Mouse (Mus musculus) hindbrain, embryonic 14.5 days (tissue): ENCODE measurements around the gene Srebf2. TPM values are rescaled to one million over a fixed set of nuclear protein-coding genes. Genes with fewer than 3 reads are reported as not detected.

ENCODE experiments used
- ATAC-seq: fragments of 200-750 bp; cut with Nextera tagmentation; 2 replicates; pipeline ENCODE4 v1.8.0; 2017; ENCODE audit warnings: moderate number of reproducible peaks, mild to moderate bottlenecking, moderate TSS enrichment, moderate library complexity; ENCODE audit not compliant: low FRiP score
- DNase-seq: peaks from one replicate; pipeline ENCODE4 v3.0.0-alpha.2; 2015; ENCODE audit warnings: low spot score
- H3K27ac ChIP-seq: fragments of 300-500 bp; sonication (generic); 2 replicates; pipeline ENCODE4 v1.5.1; 2014; ENCODE audit warnings: mild to moderate bottlenecking, moderate library complexity
- H3K27me3 ChIP-seq: fragments of 300-500 bp; sonication (generic); 2 replicates; pipeline ENCODE4 v1.6.1; 2014; ENCODE audit warnings: mild to moderate bottlenecking, low read length, mixed read lengths; ENCODE audit not compliant: control insufficient read depth, insufficient read depth
- H3K36me3 ChIP-seq: fragments of 300-500 bp; sonication (generic); replicated peaks from 2 replicates; pipeline ENCODE4 v1.6.1; 2014; ENCODE audit not compliant: control insufficient read depth, insufficient read depth
- H3K4me1 ChIP-seq: fragments of 300-500 bp; sonication (generic); replicated peaks from 2 replicates; pipeline ENCODE4 v1.6.1; 2014; ENCODE audit warnings: antibody characterized with exemption, low read length, mixed read lengths; ENCODE audit not compliant: control insufficient read depth, insufficient read depth
- H3K4me2 ChIP-seq: fragments of 300-500 bp; sonication (generic); replicated peaks from 2 replicates; pipeline ENCODE4 v1.6.1; 2014; ENCODE audit warnings: mild to moderate bottlenecking, moderate library complexity
- H3K4me3 ChIP-seq: fragments of 300-500 bp; sonication (generic); replicated peaks from 2 replicates; pipeline ENCODE4 v1.5.1; 2014; ENCODE audit warnings: mild to moderate bottlenecking, low read length
- H3K9ac ChIP-seq: fragments of 300-500 bp; sonication (generic); 2 replicates; pipeline ENCODE4 v1.6.1; 2014
- H3K9me3 ChIP-seq: fragments of 300-500 bp; sonication (generic); 2 replicates; pipeline ENCODE4 v1.6.1; 2016; ENCODE audit warnings: low read length; ENCODE audit not compliant: control insufficient read depth
- WGBS: fragments of 180-500 bp; shearing (Covaris S2); extraction: QIAGEN DNeasy Blood & Tissue Kit; methylation state at CpG from one replicate; pipeline ENCODE4 v1.1.7; 2014; 5-methylcytosine and 5-hydroxymethylcytosine counted together
- polyA plus RNA-seq: library from polyadenylated mRNA; unstranded; fragments of >200 nt; fragmentation: Nextera tagmentation; extraction: Ambion mirVana; gene quantifications from 2 replicates; pipeline ENCODE4 v1.2.1, GENCODE M21; 2014

The Srebf2 gene
- polyA plus RNA-seq, 1 experiment from 2014 or later = 154 TPM

DNA sequence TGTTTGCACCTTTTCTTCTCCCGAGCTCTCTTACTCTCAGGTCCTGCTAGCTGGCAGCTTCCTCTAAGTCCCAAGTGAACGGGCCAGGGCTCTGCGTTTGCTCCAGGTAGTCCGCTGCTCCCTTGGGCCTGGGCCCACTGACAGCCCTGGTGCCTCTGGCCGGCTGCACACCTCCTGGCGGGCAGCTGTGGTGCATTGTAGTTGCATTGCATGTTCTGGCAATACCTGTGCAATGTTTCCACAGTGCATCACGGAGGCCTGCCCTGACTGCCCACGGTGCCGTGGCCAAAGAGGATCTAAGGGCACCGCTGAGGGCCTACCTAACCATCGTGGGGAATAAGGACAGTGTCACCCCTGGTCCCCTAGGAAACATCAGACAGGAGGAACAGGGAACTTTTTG lies 51.0 kb downstream of the Srebf2 start:
- 96% methylated on average over 11 of the region's 11 CpGs for WGBS
- ATAC-seq = no peak
- no peaks in the 10 kb centered on the region for H3K9me3 ChIP-seq
- no peak overlapping the region for H3K9ac ChIP-seq
- no peaks in the 10 kb centered on the region for H3K4me1 ChIP-seq
- H3K36me3 ChIP-seq = peaks cover 99% of the 10 kb centered on the region
- DNase-seq = no peak
- no peak overlapping the region for H3K27ac ChIP-seq
- H3K4me2 ChIP-seq = no peak overlapping the region
- no peaks in the 10 kb centered on the region for H3K27me3 ChIP-seq
- H3K4me3 ChIP-seq = no peak overlapping the region

DNA sequence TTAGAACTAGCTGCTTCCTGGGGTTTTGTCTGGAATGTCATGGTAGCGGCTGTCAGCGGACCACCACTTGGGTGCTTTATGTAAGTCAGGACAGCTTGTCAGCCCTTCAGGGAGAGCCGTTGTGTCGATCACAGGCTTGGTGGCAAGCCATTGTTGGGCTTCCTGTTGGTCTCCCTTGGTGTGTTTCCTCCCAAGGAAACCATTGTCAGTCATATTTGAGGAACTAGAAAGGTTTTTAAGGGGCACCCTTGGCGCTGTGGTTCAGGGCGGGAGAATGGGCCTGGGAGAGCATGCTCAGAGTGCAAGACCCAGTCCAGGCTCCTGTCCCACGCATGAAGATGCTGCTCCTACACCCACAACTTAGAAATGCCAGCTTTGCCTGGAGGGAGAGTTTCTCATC lies 51.4 kb downstream of the Srebf2 start:
- Histone ChIP-seq H3K4me1 (no peaks in the 10 kb centered on the region), H3K27me3 (no peaks in the 10 kb centered on the region), H3K4me2 (no peak overlapping the region), H3K4me3 (no peak overlapping the region), H3K27ac (no peak overlapping the region), H3K36me3 (peaks cover 99% of the 10 kb centered on the region), H3K9me3 (no peaks in the 10 kb centered on the region), H3K9ac (no peak overlapping the region)
- WGBS = 89% methylated on average over 7 of the region's 7 CpGs
- ATAC-seq (no peak), DNase-seq (no peak)

DNA sequence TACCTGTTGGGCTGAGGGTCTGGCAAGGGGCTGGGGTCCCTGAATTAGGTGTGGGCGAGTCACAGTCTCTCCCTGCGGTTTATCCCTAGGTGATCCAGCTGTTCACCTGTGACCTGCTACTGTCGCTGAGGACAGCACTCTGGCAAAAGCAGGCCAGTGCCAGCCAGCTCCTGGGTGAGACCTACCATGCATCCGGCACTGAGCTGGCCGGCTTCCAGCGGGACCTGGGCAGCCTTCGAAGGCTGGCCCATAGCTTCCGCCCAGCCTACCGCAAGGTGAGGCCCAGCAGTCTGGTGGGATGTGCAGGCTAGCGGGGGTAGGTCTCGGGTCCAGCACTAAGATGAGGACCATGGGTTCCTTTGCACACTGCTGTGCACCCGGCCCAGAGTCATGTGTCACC lies 52.6 kb downstream of the Srebf2 start:
- Histone ChIP-seq H3K27me3 (no peaks in the 10 kb centered on the region), H3K9me3 (no peaks in the 10 kb centered on the region), H3K4me2 (no peak overlapping the region), H3K4me3 (no peak overlapping the region), H3K4me1 (no peaks in the 10 kb centered on the region), H3K27ac (no peak overlapping the region), H3K36me3 (peaks cover 99% of the 10 kb centered on the region), H3K9ac (no peak overlapping the region)
- DNase-seq (no peak), ATAC-seq (no peak)
- 90% methylated on average over 12 of the region's 12 CpGs for WGBS

DNA sequence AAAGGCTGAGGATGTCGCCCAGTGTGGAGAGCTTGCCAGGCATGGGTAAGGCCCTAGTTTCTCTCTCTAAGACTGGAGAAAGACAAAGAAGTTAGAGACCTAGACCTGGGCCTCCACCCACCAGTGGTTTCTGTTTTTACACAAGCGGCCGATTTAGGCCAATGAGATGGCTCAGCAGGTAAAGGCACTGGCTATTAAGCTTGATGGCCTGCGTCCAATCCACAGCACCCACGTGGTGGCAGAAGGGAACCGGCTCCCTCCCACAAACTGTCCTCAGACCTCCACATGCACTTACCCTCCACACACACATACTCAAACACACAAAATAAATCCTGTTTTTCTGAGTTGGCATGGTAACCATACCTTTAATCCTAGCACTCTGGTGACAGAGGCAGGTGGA lies 55.1 kb downstream of the Srebf2 start:
- Histone ChIP-seq H3K27me3 (peaks cover 19% of the 10 kb centered on the region), H3K4me1 (peaks cover 13% of the 10 kb centered on the region), H3K9me3 (no peaks in the 10 kb centered on the region), H3K4me2 (no peak overlapping the region), H3K36me3 (peaks cover 92% of the 10 kb centered on the region), H3K4me3 (no peak overlapping the region), H3K9ac (no peak overlapping the region), H3K27ac (no peak overlapping the region)
- WGBS = 89% methylated on average over 6 of the region's 6 CpGs
- DNase-seq (no peak), ATAC-seq (no peak)

DNA sequence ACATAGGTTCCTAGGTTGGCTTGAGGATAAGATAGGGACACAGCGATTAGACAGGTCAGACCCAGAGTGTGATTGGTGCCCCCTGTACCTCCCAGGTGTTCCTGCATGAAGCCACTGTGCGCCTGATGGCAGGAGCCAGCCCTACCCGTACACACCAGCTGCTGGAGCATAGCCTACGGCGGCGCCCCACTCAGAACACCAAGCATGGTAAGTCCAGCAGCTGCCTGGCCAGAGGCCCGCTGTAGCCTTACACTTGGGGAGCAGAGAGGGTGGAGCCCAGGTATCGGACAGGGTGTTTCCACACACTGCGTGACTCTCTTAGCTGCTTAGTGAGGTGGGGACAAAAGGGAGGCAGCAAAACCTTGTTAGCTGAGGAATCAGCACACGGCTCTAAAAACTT lies 56.1 kb downstream of the Srebf2 start:
- Histone ChIP-seq H3K4me1 (peaks cover 19% of the 10 kb centered on the region), H3K27me3 (peaks cover 21% of the 10 kb centered on the region), H3K4me2 (no peak overlapping the region), H3K27ac (no peak overlapping the region), H3K9me3 (no peaks in the 10 kb centered on the region), H3K4me3 (no peak overlapping the region), H3K9ac (no peak overlapping the region), H3K36me3 (peaks cover 82% of the 10 kb centered on the region)
- ATAC-seq (no peak), DNase-seq (no peak)
- 89% methylated on average over 10 of the region's 10 CpGs for WGBS

DNA sequence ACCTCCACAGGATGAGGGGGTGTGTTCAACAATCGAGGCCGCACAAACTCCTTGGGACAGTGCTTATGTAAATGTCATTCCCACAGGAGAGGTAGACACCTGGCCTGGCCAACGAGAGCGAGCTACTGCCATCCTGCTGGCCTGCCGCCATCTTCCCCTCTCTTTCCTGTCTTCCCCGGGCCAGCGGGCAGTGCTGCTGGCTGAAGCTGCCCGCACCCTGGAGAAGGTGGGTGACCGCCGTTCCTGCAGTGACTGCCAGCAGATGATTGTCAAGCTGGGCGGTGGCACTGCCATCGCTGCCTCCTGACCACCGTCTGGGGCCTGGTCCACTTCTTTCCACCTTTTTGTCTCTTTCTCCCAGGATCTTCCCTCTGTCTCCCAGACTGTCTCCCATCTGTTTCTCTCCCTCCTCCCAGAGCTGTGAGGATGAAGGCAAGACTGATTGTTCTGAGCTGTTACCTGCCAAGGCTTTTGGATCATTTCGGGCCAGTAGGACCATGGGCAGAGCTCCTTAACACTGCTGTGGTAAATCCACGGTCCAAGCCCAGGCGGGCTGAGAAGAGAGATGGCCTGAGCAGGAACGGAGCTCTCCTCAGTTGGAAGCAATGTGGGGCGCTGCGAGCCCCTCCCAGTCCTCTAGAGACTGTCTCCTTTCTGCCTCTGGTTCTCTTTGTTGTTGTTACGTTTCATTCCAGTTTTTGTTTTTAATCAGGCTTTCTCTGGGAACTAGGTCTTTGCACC lies 56.8 kb downstream of the Srebf2 start:
- H3K27ac ChIP-seq = no peak overlapping the region
- H3K9ac ChIP-seq = no peak overlapping the region
- H3K9me3 ChIP-seq = no peaks in the 10 kb centered on the region
- ATAC-seq (no peak), DNase-seq (no peak)
- H3K4me1 ChIP-seq = peaks cover 19% of the 10 kb centered on the region
- H3K4me3 ChIP-seq = no peak overlapping the region
- 65% methylated on average over 20 of the region's 20 CpGs for WGBS
- H3K36me3 ChIP-seq = peaks cover 75% of the 10 kb centered on the region
- H3K27me3 ChIP-seq = peaks cover 26% of the 10 kb centered on the region
- no peak overlapping the region for H3K4me2 ChIP-seq

DNA sequence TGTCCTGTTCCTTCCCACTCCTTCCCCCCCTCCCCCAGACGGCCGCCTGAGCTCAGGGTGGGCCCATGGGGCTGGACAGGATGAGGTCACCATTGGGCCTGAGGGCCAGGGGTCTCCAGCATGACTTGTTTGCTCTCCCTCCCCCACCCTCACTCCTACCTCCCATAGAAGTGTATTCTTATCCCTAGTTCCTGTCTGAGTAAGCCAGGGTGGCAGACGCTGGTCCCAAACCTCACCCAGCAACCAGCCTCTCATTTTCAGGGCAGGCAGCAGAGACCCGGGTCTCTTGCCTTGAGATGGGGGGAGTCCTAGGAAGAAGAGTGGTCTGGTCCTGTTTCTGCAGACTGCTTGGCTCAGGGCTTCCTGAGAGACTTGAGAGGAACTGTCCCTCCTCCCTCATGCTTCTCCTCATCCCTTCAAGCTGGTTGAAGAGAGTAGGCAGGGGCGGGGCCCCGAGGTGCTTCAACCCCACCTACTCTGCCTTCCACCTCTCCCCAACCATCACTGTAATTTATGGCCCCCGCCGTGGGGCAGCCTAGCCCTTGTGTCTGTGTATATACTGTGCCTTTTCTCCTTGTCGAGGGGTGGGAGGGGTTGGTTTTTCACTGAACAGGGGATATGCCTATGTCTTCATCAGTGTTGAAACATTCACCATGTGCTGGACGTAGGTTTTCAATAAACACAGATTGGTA lies 57.8 kb downstream of the Srebf2 start:
- H3K27ac ChIP-seq = no peak overlapping the region
- H3K36me3 ChIP-seq = peaks cover 64% of the 10 kb centered on the region
- H3K9me3 ChIP-seq = no peaks in the 10 kb centered on the region
- DNase-seq = no peak
- no peak overlapping the region for H3K4me3 ChIP-seq
- peaks cover 19% of the 10 kb centered on the region for H3K4me1 ChIP-seq
- H3K4me2 ChIP-seq = no peak overlapping the region
- H3K9ac ChIP-seq = no peak overlapping the region
- peaks cover 37% of the 10 kb centered on the region for H3K27me3 ChIP-seq
- 66% methylated on average over 10 of the region's 10 CpGs for WGBS
- ATAC-seq = no peak

DNA sequence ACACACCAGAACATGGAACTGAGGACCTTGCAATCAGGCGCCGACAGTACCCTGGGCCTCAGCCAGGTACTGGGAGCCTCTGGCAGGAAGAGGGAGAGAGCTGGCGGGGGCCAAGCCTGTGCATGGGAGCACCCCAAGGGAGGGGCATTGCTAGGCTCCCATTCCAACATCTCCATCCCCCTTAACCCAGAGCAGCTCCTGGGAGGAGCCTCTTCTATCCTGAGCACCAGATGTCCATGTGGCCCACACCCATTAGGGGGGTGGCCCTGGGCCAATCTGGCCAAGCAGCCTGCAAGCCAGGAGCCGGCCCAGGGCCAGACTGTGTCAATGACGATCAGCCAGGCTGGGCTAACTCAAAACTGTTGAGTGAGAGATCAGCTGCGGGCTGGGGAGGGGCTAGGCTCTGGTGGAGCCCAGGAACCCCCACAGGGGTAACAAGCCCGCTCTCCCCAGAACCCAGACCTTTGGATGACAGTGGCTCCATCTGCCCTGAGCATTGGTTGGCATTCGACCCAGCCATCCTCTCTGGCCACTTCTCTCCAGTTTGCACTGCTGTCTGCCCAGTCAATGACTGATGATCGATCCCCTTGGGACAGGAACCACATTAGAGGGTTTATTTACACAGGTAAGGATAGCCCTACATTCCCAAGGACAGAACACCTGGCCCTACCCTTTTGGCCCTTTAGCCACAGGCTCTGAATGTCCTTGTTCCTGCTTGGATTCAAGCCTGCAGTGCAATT lies 59.6 kb downstream of the Srebf2 start:
- peaks cover 48% of the 10 kb centered on the region for H3K36me3 ChIP-seq
- ATAC-seq (peak; percentile 83), DNase-seq (peak; percentile 60)
- peak overlapping the region; percentile 30; the same call in 1 of the 2 replicates for H3K4me2 ChIP-seq
- H3K4me1 ChIP-seq = peaks cover 19% of the 10 kb centered on the region
- H3K9ac ChIP-seq = 0 out of 2 replicates have a peak overlapping the region, but pooled peaks have one; percentile 20
- H3K27ac ChIP-seq = no peak overlapping the region
- WGBS = 39% methylated on average over 9 of the region's 9 CpGs
- no peaks in the 10 kb centered on the region for H3K9me3 ChIP-seq
- H3K27me3 ChIP-seq = peaks cover 54% of the 10 kb centered on the region
- H3K4me3 ChIP-seq = no peak overlapping the region

DNA sequence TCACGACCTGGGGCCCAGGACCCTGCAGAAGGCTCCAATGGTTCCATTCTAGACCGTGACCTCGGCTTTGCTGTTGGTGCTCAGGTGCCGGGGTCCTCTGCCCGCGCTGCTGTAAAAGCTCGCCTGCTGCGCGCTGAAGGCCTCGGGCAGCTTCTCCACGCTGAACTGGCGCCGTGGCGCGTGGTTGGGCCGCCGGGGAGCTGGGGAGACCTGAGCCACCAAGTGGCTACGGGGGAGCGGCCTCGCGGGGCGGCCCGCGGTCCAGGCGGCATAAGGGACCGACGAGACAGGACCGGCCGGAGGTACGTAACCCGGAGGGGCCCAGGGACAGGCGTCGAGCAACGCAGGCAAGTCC lies 60.1 kb downstream of the Srebf2 start:
- Histone ChIP-seq H3K27ac (no peak overlapping the region), H3K4me1 (peaks cover 23% of the 10 kb centered on the region), H3K9me3 (no peaks in the 10 kb centered on the region), H3K4me2 (peak overlapping the region; percentile 30), H3K27me3 (peaks cover 59% of the 10 kb centered on the region), H3K36me3 (peaks cover 42% of the 10 kb centered on the region), H3K4me3 (no peak overlapping the region), H3K9ac (no peak overlapping the region)
- DNase-seq = no peak
- 16% methylated on average over 34 of the region's 34 CpGs for WGBS
- ATAC-seq = no peak
